Mouse (Mus musculus) cerebellum, adult 8-10 months (tissue): Measurements from ENCODE around the gene Eif1ad.
"Not testable (repeated sequence)": the region's sequence is repeated elsewhere in the genome, so short reads cannot be mapped to it uniquely, and the experiment has no call there.

Experiments used
- DNase-seq: peaks from one replicate; pipeline ENCODE4 v3.0.0; 2022

Eif1ad gene

DNA sequence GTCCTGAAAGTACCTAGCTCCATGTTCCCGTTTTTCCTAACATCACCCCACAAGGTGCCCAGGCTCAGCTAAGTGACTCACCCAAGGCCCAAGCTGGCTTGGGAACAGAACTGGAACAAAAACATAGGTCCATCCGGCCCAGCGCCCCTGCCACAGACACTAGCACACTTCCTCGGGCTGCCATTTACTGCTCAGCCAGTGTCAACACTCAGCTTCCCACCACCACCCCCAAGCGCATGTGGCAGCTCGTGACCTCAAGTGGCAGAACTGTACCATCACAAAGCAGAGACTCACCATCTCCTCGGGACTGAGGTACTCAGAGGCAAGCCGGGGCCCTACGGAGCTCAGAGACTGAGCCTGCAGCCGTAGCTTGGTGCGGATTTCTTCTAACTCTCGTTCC is 16.8 kb downstream of the Eif1ad start:
- DNase-seq = no peak

- DNase-seq = no peak
Measured at GRCm38 (mm10) chr19:5384715-5385114, 18.2 kb downstream of the Eif1ad start.

DNA sequence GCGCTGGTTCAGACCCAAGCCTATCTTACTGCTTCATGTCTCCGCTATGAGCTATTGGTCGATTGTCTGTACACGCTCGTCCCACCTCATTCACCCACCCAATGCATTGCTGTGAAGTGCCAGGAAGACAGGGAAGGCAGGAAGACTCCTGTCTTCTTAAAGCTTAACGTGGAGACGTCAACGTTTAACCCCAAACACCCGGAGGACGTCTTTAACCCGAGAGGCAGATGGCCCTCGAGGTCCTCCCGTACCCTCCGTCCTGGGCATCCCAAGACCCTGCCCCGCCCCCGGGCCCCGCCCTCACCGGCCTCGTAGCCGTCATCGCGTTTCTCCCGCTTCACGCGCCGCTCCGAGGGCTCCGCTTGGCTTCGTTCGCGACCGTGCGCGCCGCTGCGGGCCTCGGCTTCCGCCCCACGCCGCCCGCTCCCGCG is 21.5 kb downstream of the Eif1ad start:
- no peak for DNase-seq

- peak; percentile 94 for DNase-seq
Measured at GRCm38 (mm10) chr19:5388588-5389242, 22.2 kb downstream of the Eif1ad start, which contains the start of gene Sart1. Gene Sart1, minus strand, starts transcription at chr19:5388703.

DNA sequence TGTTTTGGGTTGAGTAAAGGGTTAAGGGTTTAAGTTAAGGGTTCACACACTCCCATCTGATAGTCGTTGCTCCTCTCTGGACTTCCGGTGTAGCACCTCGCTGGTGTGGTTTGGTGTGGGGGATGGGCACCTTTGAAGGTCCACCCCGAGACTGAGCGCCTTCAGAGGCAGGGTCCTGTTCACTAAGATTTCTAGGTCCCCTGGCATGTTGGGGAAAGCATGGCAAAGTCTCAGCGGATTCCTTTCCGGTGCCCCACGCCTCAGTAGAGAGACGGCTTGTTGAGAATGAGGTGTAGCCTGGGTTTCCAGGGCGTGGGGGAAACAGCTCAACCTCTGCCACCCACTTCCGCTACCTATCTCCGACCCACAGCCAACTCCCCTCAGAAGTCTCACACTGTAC is 23.1 kb downstream of the Eif1ad start:
- no peak for DNase-seq

GRCm38 (mm10) chr19:5390416-5390815 is 23.9 kb downstream of the Eif1ad start:
- DNase-seq = no peak

DNA sequence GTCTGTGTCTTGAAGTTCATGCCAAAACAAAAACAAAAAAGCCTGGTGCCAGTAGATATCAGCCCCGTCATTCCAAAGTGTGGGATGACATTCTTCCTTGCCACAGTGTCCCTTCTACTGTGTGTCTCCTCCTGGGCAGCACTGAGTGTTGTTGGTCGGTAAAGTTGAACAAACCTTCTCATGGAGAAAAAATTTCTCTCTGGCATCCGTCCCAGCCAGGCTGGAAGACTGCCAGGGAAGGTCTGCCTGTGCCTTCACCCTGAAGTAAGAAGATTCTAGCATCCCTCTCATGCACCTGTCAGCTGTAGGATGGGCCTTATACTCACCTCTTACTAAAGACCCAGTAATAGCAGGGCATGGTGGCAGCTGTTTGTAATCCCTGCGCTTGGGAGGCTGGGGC is 26.4 kb downstream of the Eif1ad start:
- peak; percentile 69 for DNase-seq

- DNase-seq = peak; percentile 52
Measured at GRCm38 (mm10) chr19:5394168-5394567, 27.6 kb downstream of the Eif1ad start.

GRCm38 (mm10) chr19:5395371-5395770 is 28.8 kb downstream of the Eif1ad start:
- DNase-seq = no peak

- DNase-seq = not testable (repeated sequence)
Measured at GRCm38 (mm10) chr19:5401073-5401472, 34.5 kb downstream of the Eif1ad start.

DNA sequence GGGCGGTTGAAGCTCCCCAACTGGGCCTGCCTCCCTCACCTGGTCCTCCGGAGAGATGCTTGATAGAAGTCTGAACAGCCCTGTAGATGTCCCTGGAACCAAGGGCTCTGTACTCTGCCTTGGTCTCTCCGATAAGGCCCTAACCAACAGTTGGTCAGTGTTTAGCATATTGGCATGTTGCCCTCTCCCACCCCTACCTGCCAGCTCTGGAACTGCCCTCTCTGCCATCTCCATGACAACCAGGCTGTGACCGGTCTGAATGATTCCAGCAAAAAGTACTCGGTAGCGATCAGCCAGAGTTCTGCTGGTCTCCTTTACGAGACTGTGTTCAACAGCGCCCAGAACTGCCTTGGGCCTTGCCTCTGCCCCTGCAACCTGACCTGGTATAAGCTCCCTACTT is 35.8 kb downstream of the Eif1ad start, which contains the start of gene Tsga10ip:
Gene Tsga10ip (minus strand): TSS at position 234 of the 400 bp plus-strand sequence.
- no peak for DNase-seq

DNA sequence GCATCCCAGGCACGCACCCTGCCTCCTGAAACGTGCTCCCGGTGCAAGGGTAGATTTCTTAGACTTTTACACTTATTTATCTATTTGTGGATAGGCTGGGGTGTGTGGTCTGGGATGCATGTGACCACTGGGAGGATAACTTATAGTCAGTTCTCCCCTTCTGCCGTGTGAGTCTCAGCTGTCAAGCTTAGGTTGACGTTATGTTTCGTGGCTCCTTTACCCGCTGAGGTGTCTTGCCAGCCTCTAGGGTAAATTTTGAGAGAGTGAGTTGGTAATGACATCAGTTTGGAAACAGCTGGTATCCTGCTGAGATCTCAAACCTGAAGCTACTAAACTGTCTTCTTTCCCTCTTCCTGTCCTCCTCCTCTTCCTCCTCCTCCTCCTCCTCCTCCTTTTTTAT is 39.4 kb downstream of the Eif1ad start:
- DNase-seq = no peak

DNA sequence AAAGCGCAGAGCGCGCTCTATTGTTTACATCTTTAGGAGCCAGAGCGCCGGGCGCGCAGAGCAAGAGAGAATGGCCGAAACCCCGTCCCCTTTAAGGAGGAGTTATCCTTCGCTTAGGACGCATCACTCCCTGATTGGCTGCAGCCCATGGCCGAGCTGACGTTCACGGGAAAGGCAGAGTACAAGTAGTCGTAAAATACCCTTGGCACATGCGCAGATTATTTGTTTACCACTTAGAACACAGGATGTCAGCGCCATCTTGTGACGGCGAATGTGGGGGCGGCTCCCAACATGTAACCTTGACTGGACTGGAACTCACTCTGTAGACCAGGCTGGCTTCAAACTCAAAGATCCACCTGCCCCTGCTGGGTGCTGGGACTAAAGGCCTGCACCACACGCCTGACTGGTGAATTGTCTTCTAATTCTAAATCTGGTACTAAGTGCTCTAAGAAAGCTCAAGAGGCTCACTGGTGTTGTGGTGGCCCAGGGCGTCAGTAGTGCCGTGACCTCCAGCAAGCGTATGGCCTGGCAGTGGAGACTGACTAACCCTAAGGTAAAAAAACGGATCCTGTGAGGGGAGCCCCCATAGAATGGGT is 40.1 kb downstream of the Eif1ad start:
- DNase-seq = peak; percentile 53

DNA sequence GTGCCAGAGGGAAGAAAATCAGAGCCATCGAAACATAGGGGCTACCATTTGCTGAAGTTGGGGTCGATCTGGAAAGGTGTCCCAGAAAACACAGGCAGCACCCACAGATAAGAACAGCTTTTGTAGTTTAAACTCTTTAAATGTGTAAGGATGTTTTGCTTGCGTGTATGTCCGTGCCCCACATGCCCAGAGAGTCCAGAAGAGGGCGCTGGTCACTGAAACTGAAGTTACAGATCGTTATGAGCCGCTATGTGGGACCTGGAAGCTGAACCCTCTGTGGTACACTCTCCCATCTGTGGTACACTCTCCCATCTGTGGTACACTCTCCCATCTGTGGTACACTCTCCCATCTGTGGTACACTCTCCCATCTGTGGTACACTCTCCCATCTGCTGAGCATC is 40.6 kb downstream of the Eif1ad start:
- peak; percentile 74 for DNase-seq

DNA sequence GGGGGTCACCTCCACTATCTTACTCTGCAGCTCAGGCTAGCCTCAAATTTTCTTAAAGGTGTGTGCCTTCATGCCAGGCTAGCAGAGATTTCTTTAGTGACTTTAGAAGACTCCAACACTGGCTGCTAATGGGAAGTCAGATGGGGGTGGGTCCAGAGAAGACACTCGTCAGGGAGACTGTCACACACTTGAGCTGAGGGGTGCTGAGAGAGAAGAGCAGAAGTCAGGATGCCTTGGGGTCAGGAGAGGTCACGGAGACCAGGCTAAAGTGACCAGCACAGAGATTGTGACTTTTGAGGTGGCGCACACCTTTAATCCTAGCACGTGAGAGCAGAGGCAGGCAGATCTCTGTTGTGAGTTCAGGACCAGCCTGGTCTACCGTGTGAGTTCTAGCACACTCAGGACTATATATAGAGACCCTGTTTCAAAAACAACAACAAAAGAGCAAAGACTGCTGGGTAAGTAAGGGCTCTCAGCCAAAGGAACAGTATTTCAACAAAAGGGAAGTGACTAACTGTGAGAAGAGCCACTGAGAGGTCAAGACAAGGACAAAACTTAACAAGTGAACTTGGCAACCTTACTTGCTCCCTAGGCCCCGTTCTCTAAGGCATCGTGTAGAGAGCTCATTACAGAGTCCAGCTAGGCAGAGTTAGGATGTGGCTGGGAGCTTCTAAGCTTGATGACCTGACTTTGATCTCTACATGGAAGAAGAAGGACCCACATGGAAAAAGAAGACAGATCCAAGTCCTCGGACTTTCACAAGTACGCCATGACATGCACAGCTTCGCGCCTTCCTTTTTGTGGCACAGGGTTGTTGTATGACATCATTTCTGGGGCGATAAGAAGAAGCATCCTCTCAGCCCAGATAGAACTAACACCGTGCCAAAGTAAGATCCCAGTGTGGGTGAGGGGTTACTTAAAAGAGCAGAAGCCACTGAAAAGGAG is 41.8 kb downstream of the Eif1ad start:
- DNase-seq = no peak

DNA sequence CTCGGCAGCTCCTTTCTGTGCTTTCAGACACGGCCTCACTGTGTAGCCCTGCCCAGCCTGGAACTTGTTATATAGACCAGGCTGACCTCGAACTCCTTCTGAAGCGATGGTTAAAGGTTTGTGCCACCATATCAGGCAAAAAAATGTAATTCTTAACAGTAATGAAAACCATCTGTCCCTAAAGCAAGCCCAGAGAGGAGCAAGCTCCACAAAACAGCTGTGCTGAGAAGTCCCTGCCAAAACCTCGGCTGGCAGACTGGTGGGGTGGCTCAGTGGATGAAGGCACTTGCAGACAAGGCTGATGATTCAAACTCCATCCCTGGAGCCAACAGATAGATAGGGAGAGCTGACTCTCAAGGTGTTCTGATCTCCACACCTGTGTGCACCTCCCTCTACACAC is 42.5 kb downstream of the Eif1ad start:
- no peak for DNase-seq

GRCm38 (mm10) chr19:5410641-5411040 is 44.1 kb downstream of the Eif1ad start:
- no peak for DNase-seq

GRCm38 (mm10) chr19:5411961-5412360 is 45.4 kb downstream of the Eif1ad start:
- no peak for DNase-seq

- no peak for DNase-seq
Measured at GRCm38 (mm10) chr19:5413840-5414239, 47.3 kb downstream of the Eif1ad start.

DNA sequence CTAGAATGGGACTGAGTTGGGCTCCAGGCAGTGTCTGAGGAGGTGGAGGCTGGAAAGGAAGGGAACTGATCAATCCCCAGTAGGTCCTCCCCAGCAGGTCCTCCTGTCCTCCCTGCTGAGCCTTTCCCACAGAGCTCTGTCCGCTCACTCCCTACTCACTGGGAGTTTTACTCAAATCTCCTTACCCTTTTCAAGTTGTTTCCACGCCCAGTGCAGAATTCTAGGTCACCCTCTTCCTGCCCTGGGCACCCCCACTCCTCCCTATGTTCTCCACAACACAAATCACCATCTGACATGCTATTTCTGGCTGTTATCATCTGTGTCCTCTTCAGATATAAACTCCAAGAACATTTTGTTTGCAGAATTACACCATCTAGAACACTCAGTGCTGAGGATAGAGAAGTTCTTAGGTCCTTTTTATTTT is 48.0 kb downstream of the Eif1ad start:
- DNase-seq = no peak

DNA sequence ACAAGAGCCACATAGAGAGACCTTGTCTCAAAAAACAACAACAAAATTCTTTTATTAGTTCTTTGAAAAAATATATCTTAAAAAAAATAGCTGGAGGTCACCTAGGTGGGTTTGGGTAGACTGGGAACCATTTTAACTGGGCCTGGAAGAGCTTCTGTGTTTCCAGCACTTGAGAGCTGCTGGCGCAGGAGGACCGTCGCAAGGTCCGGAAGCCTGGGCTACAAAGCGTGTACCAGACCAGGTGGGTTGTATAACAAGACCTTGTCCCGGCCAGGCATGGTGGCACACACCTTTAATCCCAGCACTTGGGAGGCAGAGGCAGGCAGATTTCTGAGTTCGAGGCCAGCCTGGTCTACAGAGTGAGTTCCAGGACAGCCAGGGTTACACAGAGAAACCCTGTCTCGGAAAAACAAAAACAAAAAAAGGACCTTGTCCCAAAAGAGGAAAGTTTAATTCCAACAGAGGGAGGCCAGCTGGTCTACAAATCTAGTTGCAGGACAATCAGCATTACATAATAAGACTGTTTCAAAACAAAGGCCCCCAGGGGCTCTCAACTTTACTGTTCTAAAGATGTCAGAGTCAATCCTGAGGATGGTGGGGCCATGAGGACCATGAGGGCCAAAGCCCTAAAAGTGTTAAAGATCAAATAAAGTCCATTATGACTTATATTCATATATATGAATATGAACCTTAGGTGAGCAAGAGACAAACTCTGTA is 52.4 kb downstream of the Eif1ad start:
- DNase-seq = no peak

GRCm38 (mm10) chr19:5419630-5420029 is 53.1 kb downstream of the Eif1ad start:
- DNase-seq = no peak

GRCm38 (mm10) chr19:5420579-5420978 is 54.0 kb downstream of the Eif1ad start:
- DNase-seq = no peak
